Mouse (Mus musculus) neural tube, embryonic 13.5 days (tissue): ENCODE measurements around the gene Vmn1r85. TPM values are rescaled to one million over a fixed set of nuclear protein-coding genes. Genes with fewer than 3 reads are reported as not detected.
A peak's percentile ranks its signal among the peaks of the same experiment; 100 is the strongest.

Experiments
- ATAC-seq: fragments of 200-750 bp; cut with Nextera tagmentation; 2 replicates; pipeline ENCODE4 v1.8.0; 2017; ENCODE audit warnings: low read depth, mild to moderate bottlenecking, moderate TSS enrichment, moderate library complexity
- H3K27ac ChIP-seq: fragments of 300-500 bp; sonication (generic); replicated peaks from 2 replicates; pipeline ENCODE4 v1.5.1; 2015; ENCODE audit warnings: moderate library complexity, mild to moderate bottlenecking, inconsistent platforms
- H3K27me3 ChIP-seq: fragments of 300-500 bp; sonication (generic); 2 replicates; pipeline ENCODE4 v1.6.1; 2015; ENCODE audit warnings: mild to moderate bottlenecking, inconsistent platforms
- H3K36me3 ChIP-seq: fragments of 300-500 bp; sonication (generic); 2 replicates; pipeline ENCODE4 v1.6.1; 2015; ENCODE audit warnings: mild to moderate bottlenecking, inconsistent platforms
- H3K4me1 ChIP-seq: fragments of 300-500 bp; sonication (generic); replicated peaks from 2 replicates; pipeline ENCODE4 v1.6.1; 2015; ENCODE audit warnings: inconsistent platforms
- H3K4me2 ChIP-seq: fragments of 300-500 bp; sonication (generic); 2 replicates; pipeline ENCODE4 v1.6.1; 2015; ENCODE audit warnings: inconsistent platforms, mild to moderate bottlenecking, moderate library complexity
- H3K4me3 ChIP-seq: fragments of 300-500 bp; sonication (generic); 2 replicates; pipeline ENCODE4 v1.5.1; 2015; ENCODE audit warnings: mild to moderate bottlenecking, inconsistent platforms
- H3K9ac ChIP-seq: fragments of 300-500 bp; sonication (generic); 2 replicates; pipeline ENCODE4 v1.6.1; 2015; ENCODE audit warnings: moderate library complexity, mild to moderate bottlenecking, inconsistent platforms
- H3K9me3 ChIP-seq: fragments of 300-500 bp; sonication (generic); 2 replicates; pipeline ENCODE4 v1.6.1; 2016; ENCODE audit warnings: inconsistent platforms
- WGBS: fragments of 180-500 bp; shearing (Covaris S2); methylation state at CpG from one replicate; pipeline ENCODE4 v1.1.7; 2015; 5-methylcytosine and 5-hydroxymethylcytosine counted together
- polyA plus RNA-seq: library from polyadenylated mRNA; unstranded; fragments of >200 nt; fragmentation: Nextera tagmentation; extraction: Ambion mirVana; gene quantifications from 2 replicates; pipeline ENCODE4 v1.2.1, GENCODE M21; 2015

Gene Vmn1r85
- polyA plus RNA-seq, 1 experiment from 2014 or later: not detected

DNA sequence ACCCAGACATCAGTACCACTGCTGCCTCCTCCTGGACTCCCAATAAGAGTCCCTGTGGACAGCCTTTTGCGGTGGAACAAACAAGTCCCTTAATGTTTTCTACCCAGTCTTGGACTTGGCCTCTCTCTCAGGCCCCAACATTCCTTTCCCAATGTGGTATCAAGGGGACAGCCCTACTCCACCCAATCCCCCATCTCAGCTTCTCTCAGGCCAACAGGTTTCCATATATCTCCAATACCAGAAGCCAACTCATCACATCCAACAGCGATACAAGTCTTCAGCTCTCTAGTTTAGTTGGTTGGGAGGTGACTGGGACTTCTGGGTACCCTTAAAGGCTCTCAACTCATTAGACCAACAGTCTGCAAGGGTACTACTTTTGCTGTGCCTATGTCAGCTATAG lies 41.5 kb downstream of the Vmn1r85 start:
- Histone ChIP-seq H3K9ac (peak overlapping the region; percentile 84; the same call in 1 of the 2 replicates), H3K9me3 (no peaks in the 10 kb centered on the region), H3K4me3 (peak overlapping the region; percentile 56), H3K27me3 (no peaks in the 10 kb centered on the region), H3K27ac (no peak overlapping the region), H3K4me2 (peak overlapping the region; percentile 59), H3K4me1 (peaks cover 6% of the 10 kb centered on the region), H3K36me3 (no peaks in the 10 kb centered on the region)
- ATAC-seq: no peak
- WGBS: 92% methylated on average over 2 of the region's 2 CpGs

DNA sequence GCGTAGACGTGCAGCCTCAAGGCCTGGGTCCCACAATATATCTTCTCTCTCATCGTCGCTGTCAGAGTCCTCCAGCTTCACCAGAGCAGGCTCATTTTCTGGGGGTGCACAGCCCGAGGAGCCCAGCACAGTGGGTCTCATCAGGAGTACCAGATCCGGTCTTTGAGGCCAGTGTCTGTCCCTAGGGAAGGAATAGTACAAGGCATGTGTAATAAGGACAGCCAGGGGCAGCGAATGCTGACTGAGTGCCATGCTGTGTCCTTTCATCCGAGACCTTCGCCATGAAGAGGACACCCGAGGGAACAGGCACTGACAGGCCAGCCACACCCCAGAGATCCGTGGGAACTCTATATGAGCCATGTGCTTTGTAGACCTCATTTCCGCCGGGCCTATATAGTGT lies 42.0 kb downstream of the Vmn1r85 start:
- Histone ChIP-seq H3K36me3 (no peaks in the 10 kb centered on the region), H3K27me3 (no peaks in the 10 kb centered on the region), H3K4me2 (no peak overlapping the region), H3K4me3 (no peak overlapping the region), H3K27ac (no peak overlapping the region), H3K4me1 (peaks cover 6% of the 10 kb centered on the region), H3K9me3 (no peaks in the 10 kb centered on the region), H3K9ac (0 out of 2 replicates have a peak overlapping the region, but pooled peaks have one; percentile 22)
- 89% methylated on average over 13 of the region's 13 CpGs for WGBS
- no peak for ATAC-seq

DNA sequence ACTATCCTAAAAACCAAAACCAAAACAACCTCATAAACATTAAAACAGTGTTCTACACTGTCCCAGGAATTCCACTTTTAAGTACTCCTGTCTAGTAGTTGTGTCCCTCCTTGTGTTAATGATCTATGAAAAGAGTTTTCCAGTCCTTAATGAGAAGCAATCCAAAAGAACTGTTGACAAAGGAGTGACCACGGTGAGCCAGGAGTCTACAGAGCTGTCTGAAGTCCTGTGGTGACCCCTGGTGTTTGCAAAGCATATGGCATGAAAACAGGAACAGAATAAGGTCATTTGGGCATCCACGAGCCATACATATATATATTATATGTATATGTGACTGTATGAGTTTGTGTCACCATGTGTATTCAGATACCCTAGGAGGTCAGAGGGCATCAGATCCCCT lies 48.9 kb downstream of the Vmn1r85 start:
- 10% methylated on average over 2 of the region's 2 CpGs for WGBS

DNA sequence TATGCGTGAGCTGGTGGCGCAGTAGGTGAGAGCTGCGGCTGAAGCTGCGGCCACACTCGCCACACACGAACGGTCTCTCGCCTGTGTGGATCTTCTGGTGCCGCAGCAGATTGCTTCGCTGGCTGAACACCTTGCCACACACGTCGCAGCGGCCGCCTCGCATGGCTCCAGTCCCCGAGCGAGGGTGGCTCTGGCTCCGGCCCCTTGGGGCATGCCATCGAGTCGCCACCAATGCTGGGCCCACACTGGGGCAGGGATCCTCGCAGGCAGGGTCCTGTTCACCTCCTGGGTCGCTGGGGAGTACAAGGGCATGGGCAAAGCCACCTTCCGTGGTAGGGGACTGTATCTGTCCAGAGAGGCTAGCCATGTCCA lies 50.7 kb downstream of the Vmn1r85 start:
- Histone ChIP-seq H3K27me3 (peaks cover 50% of the 10 kb centered on the region), H3K9me3 (no peaks in the 10 kb centered on the region), H3K4me2 (peak overlapping the region; percentile 73), H3K27ac (0 out of 2 replicates have a peak overlapping the region, but pooled peaks have one; percentile 6), H3K4me3 (peak overlapping the region; percentile 43), H3K9ac (peak overlapping the region; percentile 77), H3K4me1 (peaks cover 17% of the 10 kb centered on the region), H3K36me3 (no peaks in the 10 kb centered on the region)
- ATAC-seq: peak; percentile 13; the same call in 1 of the 2 replicates
- WGBS: 4% methylated on average over 23 of the region's 23 CpGs

More for the DNA sequence above, 48.9 kb downstream of the Vmn1r85 start:
- Histone ChIP-seq H3K27me3 (peaks cover 48% of the 10 kb centered on the region), H3K9ac (peak overlapping the region; percentile 8; the same call in 1 of the 2 replicates), H3K27ac (no peak overlapping the region), H3K4me2 (no peak overlapping the region), H3K9me3 (no peaks in the 10 kb centered on the region), H3K4me1 (peaks cover 14% of the 10 kb centered on the region), H3K4me3 (no peak overlapping the region), H3K36me3 (no peaks in the 10 kb centered on the region)
- ATAC-seq: no peak; the same call in 1 of the 2 replicates

DNA sequence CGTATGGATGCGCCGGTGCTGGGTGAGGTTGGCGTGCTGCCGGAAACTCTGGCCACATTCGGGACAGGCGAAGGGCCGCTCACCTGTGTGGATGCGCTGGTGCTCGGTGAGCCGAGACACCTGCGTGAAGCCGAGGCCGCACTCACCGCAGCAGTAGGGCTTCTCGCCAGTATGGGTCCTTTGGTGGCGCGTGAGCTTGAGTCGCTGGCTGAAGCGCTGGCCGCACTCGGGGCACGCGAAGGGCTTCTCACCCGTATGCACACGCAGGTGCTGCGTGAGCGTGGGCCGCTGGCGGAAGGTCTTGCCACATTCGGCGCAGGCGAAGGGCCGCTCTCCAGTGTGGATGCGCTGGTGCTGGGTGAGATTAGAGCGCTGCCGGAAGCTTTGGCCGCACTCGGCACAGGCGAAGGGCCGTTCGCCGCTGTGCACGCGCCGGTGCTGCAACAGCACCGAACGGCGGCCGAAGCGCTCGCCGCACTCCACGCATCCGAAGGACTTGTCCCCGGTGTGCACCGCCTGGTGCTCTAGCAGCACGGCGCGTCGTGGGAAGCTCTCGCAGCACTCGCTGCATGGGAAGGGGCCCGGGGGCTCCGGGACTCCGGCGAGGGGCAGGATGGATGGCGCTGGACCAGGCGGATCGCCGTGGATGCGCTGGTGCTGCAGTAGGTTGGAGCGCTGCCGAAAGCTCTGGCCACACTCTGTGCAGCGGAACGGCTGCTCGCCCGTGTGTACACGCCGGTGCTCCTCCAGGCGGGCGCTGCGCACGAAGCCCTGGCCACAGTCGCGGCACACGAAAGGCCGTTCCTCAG lies 51.3 kb downstream of the Vmn1r85 start:
- H3K4me1 ChIP-seq: peaks cover 23% of the 10 kb centered on the region
- peak overlapping the region; percentile 77 for H3K9ac ChIP-seq
- H3K4me3 ChIP-seq: peak overlapping the region; percentile 43
- no peaks in the 10 kb centered on the region for H3K36me3 ChIP-seq
- peak; percentile 48 for ATAC-seq
- 6% methylated on average over 88 of the region's 88 CpGs for WGBS
- H3K27ac ChIP-seq: 0 out of 2 replicates have a peak overlapping the region, but pooled peaks have one; percentile 6
- H3K4me2 ChIP-seq: peak overlapping the region; percentile 73
- H3K27me3 ChIP-seq: peaks cover 50% of the 10 kb centered on the region
- H3K9me3 ChIP-seq: no peaks in the 10 kb centered on the region

DNA sequence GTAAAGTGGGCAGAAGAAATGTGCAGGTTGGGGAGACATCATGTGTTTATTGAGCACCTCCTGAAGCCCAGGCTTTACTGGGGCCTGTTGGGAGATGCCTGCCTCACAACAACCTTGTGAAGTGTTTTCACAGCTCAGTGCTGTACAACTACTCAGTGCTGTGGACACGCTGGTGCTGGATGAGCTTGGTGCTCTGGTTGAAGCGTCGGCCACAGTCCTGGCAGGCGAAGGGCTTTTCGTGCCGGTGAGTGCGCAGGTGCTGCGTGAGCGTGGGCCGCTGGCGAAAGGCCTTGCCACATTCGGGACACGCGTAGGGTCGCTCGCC lies 51.9 kb downstream of the Vmn1r85 start:
- H3K4me2 ChIP-seq: peak overlapping the region; percentile 73
- WGBS: 40% methylated on average over 16 of the region's 16 CpGs
- H3K27me3 ChIP-seq: peaks cover 50% of the 10 kb centered on the region
- peak overlapping the region; percentile 77 for H3K9ac ChIP-seq
- H3K27ac ChIP-seq: no peak overlapping the region
- no peak for ATAC-seq
- H3K4me3 ChIP-seq: peak overlapping the region; percentile 43
- peaks cover 25% of the 10 kb centered on the region for H3K4me1 ChIP-seq
- H3K9me3 ChIP-seq: no peaks in the 10 kb centered on the region
- no peaks in the 10 kb centered on the region for H3K36me3 ChIP-seq

DNA sequence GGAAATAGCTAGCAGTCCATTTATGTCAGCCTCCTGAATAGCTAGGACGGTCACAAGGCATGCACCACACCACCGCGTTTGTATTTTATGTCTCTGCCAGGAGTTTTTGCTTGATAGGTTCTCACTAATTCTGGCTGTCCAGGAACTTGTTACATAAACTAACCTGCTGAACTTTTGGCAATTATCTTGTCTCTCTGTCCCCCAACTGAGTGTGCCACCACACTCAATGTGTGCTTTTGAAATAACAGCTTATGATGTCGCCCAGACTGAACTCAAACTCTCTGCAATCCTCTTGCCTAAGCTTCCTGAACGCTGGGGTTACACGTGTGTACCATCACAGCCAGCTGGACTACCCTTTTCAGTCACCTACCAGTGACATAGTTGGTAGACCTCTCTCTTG lies 52.5 kb downstream of the Vmn1r85 start:
- H3K4me3 ChIP-seq: no peak overlapping the region
- H3K27ac ChIP-seq: no peak overlapping the region
- peaks cover 25% of the 10 kb centered on the region for H3K4me1 ChIP-seq
- peaks cover 50% of the 10 kb centered on the region for H3K27me3 ChIP-seq
- 0 out of 2 replicates have a peak overlapping the region, but pooled peaks have one; percentile 73 for H3K4me2 ChIP-seq
- H3K9me3 ChIP-seq: no peaks in the 10 kb centered on the region
- WGBS: 72% methylated on average over 6 of the region's 6 CpGs
- ATAC-seq: no peak
- H3K36me3 ChIP-seq: no peaks in the 10 kb centered on the region
- H3K9ac ChIP-seq: no peak overlapping the region

DNA sequence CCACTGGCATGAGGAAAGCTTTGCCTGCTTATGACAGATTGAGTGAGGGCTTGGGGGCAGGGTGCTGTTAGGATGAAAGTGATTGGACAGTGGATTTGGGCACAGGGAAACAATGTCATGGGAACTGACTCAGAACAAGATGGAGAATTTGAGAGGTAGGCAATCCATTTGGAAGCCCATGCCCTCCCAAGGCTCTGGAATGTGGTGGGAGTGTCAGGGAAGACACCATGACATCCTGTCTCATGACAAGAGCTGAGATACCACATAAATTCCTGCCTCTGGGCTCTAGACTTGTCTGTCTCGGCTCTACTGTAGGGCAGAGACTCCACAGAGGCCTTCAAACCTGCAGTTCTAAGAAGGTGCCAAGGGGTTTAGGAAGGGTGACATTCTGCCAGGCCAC lies 53.7 kb downstream of the Vmn1r85 start:
- 68% methylated on average over 1 of the region's 1 CpGs for WGBS
- Histone ChIP-seq H3K4me2 (no peak overlapping the region), H3K4me3 (no peak overlapping the region), H3K27me3 (peaks cover 50% of the 10 kb centered on the region), H3K27ac (no peak overlapping the region), H3K36me3 (peaks cover 1% of the 10 kb centered on the region), H3K9ac (no peak overlapping the region), H3K9me3 (no peaks in the 10 kb centered on the region), H3K4me1 (peaks cover 34% of the 10 kb centered on the region)
- ATAC-seq: no peak

DNA sequence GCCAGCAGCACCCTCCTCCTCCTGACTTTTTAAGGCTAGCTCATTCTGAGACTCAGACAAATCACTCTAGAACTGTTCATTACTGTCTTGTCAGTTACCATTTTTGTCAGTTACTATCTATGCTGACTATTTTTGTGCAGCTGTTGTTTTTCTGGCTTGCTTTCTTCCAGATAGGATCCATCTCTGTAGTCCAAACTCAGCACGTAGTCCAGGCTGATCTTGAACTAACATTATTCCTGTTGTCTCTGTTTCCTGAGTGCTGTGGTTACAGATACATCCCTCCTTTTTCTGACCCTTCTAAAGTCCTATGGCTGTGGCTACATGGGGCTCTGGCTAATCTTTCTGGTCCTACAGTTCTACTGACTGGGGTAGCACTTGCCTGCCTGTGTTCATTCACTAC lies 55.8 kb downstream of the Vmn1r85 start:
- Histone ChIP-seq H3K4me2 (peak overlapping the region; percentile 91), H3K4me3 (peak overlapping the region; percentile 80), H3K27ac (no peak overlapping the region), H3K4me1 (peaks cover 47% of the 10 kb centered on the region), H3K9me3 (no peaks in the 10 kb centered on the region), H3K36me3 (peaks cover 17% of the 10 kb centered on the region), H3K9ac (peak overlapping the region; percentile 98), H3K27me3 (peaks cover 34% of the 10 kb centered on the region)
- 88% methylated on average over 1 of the region's 1 CpGs for WGBS
- no peak for ATAC-seq

DNA sequence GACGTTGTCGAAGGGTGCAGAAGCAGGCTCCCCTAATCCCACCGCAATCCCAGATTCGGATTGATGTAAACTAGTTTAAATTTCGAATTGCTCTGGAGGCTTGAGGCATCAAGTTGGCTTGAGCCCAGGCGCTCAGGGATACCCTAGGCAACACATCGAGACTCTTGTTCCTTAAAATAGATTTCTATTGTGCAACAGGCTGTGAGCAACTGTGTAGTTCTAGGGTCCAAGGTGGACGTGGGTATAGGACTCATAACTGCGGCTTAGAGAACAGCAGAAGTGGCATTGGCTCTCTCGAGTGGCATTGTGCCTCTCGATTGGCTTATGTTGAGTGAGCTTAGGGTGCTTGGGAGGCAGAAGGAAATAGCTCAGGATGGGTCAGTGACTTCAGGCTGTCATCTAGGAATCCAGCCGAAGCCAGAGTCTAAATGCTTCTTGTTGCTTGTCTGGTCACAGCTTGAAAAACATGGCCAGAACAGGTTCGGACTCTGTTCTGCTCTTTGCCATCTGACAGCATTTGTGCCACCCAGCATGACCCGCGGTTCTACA lies 56.3 kb downstream of the Vmn1r85 start:
- no peak for ATAC-seq
- peak overlapping the region; percentile 80 for H3K4me3 ChIP-seq
- no peaks in the 10 kb centered on the region for H3K9me3 ChIP-seq
- peak overlapping the region; percentile 98 for H3K9ac ChIP-seq
- WGBS: 25% methylated on average over 15 of the region's 15 CpGs
- H3K27ac ChIP-seq: peak overlapping the region; percentile 99
- H3K4me2 ChIP-seq: peak overlapping the region; percentile 91
- peaks cover 47% of the 10 kb centered on the region for H3K4me1 ChIP-seq
- H3K27me3 ChIP-seq: peaks cover 29% of the 10 kb centered on the region
- peaks cover 17% of the 10 kb centered on the region for H3K36me3 ChIP-seq

DNA sequence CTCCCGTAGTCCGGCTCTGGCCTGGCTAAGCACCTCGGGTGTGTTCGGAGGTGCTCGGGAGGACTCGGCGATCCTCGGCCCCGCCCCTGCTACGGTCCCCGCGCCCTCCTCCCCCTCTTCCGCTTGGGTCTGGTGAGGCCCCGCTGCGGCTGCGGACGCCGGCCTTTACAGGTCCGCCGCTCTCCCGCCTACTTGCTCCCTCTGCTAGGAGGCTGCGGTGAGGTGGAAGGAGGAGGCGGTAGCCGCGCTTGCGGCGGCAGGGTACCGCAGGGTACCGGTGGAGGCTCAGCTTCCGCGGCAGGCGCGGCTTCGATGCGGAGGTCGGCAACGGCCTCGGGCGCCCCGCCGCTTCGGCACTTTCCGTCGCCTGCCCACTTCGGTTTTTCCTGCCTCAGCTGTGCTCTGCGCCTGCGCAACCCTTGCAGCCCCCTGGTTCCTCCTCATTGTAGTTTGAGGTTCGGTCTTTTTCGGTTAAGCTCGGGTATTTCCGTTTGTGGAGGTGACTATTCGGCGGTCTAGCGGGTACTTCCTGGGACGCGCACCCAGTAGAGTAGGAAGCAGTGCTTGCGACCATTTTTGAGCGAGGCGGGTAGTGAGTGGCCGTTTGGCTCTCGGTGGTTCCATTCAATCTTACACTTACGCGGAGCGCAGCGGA lies 56.9 kb downstream of the Vmn1r85 start, which contains the start of gene Ube2m:
Gene Ube2m, minus strand, starts transcription at position 375 of the 655 bp plus-strand sequence.
- ATAC-seq: peak; percentile 90
- H3K4me1 ChIP-seq: peaks cover 48% of the 10 kb centered on the region
- H3K36me3 ChIP-seq: peaks cover 24% of the 10 kb centered on the region

DNA sequence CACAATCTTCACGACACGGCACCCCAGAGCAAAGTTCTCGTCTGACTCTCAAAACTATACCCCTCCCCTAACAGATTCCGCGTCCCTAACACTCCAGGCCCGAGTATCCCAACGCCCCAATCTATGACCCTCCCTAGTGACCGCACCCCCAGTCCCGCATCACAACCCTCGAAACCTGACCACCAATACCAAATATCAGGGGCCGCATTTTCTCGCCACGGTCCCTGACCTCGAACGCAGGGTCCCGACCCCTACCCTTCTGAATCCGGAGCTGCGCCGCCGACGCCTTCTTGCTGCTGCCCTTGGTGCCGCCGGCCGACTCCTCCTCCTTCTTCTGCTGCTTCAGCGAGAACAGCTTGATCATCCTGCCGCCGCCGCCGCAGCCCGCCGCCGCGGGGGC lies 57.6 kb downstream of the Vmn1r85 start:
- H3K9me3 ChIP-seq: no peaks in the 10 kb centered on the region
- peak overlapping the region; percentile 80 for H3K4me3 ChIP-seq
- H3K27ac ChIP-seq: peak overlapping the region; percentile 99
- peak overlapping the region; percentile 91 for H3K4me2 ChIP-seq
- H3K9ac ChIP-seq: peak overlapping the region; percentile 98
- ATAC-seq: peak; percentile 10; the same call in 1 of the 2 replicates
- under 1% methylated on average over 31 of the region's 33 CpGs for WGBS
- H3K4me1 ChIP-seq: peaks cover 52% of the 10 kb centered on the region
- peaks cover 30% of the 10 kb centered on the region for H3K36me3 ChIP-seq
- peaks cover 15% of the 10 kb centered on the region for H3K27me3 ChIP-seq

More for the DNA sequence above, 56.9 kb downstream of the Vmn1r85 start, which contains the start of gene Ube2m:
- no peaks in the 10 kb centered on the region for H3K9me3 ChIP-seq
- peak within 1 kb of the TSS; percentile 98 for H3K9ac ChIP-seq
- H3K27ac ChIP-seq: peak within 1 kb of the TSS; percentile 99
- H3K27me3 ChIP-seq: peaks cover 22% of the 10 kb centered on the region
- H3K4me3 ChIP-seq: peak within 1 kb of the TSS; percentile 80
- under 1% methylated on average over 64 of the region's 65 CpGs for WGBS
- peak within 1 kb of the TSS; percentile 91 for H3K4me2 ChIP-seq
